Mouse (Mus musculus): ENCODE measurements at regions not wholly inside any gene's neighbourhood (a gene's known extent, or its start where the extent isn't known, plus 50 kb on each side); places are given as distances from the start of the nearest gene placed in this dataset.
"Not testable (repeated sequence)": the region's sequence is repeated elsewhere in the genome, so short reads cannot be mapped to it uniquely, and the experiment has no call there.

GRCm38 (mm10) chr1:161614091-161614490 lies 119.6 kb downstream of the Tnfsf18 start:
- DNase-seq = not testable (repeated sequence)

- DNase-seq = not testable (repeated sequence)
These were observed 119.2 kb downstream of the Tnfsf18 start for GRCm38 (mm10) chr1:161613658-161614057.

- DNase-seq = no peak
These were observed 113.0 kb downstream of the Tnfsf18 start for GRCm38 (mm10) chr1:161607446-161607845.

GRCm38 (mm10) chr1:161602150-161602549 lies 107.7 kb downstream of the Tnfsf18 start:
- no peak for DNase-seq

- no peak for DNase-seq
These were observed 106.7 kb downstream of the Tnfsf18 start for GRCm38 (mm10) chr1:161601167-161601566.

- no peak for DNase-seq
These were observed 103.7 kb downstream of the Tnfsf18 start for GRCm38 (mm10) chr1:161598167-161598566.

GRCm38 (mm10) chr1:161576530-161576929 lies 82.1 kb downstream of the Tnfsf18 start:
- peak; percentile 2 for DNase-seq

- DNase-seq = no peak
These were observed 81.5 kb downstream of the Tnfsf18 start for GRCm38 (mm10) chr1:161575939-161576338.

- DNase-seq = no peak
These were observed 80.7 kb downstream of the Tnfsf18 start for GRCm38 (mm10) chr1:161575171-161575570.

- no peak for DNase-seq
These were observed 76.3 kb downstream of the Tnfsf18 start for GRCm38 (mm10) chr1:161570762-161571161.

GRCm38 (mm10) chr1:161567826-161568225 lies 73.4 kb downstream of the Tnfsf18 start:
- DNase-seq = no peak

GRCm38 (mm10) chr1:161560368-161560767 lies 65.9 kb downstream of the Tnfsf18 start:
- no peak for DNase-seq

Measured in kidney, adult 11 months (tissue).